Mouse (Mus musculus): ENCODE data around the gene Gclm.

Gclm gene

Small RNAs within 50 kb of the gene (microRNA-seq; reads per million reads assigned to microRNA genes)
- gene Gm22903 (0 reads per million in 2 experiments), gene Mir760 (40.4 to 62.4 reads per million in 2 experiments)

Measured in adrenal gland (tissue).